Mouse (Mus musculus): ENCODE data around the gene Dnajb2. TPM values are rescaled to one million over a fixed set of nuclear protein-coding genes. Genes with fewer than 3 reads are reported as not detected.

Dnajb2 gene
- polyA plus RNA-seq, 1 experiment = 21.3 TPM

DNA sequence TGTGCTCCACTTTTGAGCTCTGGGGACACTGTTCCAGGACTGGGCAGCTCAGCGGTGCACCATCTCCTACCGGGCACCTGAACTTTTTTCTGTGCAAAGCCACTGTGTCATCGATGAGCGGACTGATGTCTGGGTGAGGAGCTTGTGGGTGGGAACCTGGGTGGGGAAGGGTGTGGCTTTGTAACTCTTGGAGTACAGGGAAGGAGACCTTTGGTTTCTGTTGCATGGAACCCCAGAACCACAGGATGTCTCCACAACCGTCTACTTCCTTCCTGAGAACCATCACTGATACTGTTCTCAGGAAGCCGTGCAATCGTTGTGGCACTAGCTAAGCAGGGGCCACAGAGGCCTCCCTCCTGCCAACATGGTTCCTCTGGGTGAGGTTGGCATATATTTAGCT, 23.1 kb upstream of the Dnajb2 start:
- TF ChIP-seq POLR2A (IDR thresholded peaks at IDR 0.05; ENCODE audit: low read depth, low read length) (no peak), CTCF (IDR thresholded peaks at IDR 0.05; ENCODE audit: extremely low read depth, insufficient read length, insufficient replicate concordance, low read depth, low read length) (no peak)
- peaks cover 41% of the 10 kb centered on the region for H3K4me1 ChIP-seq (ENCODE audit: control insufficient read depth, insufficient read depth, insufficient read length, low read length)
- H3K27ac ChIP-seq (ENCODE audit: insufficient read depth, low read depth, low read length) = peak overlapping the region; percentile 96
- H3K4me3 ChIP-seq (ENCODE audit: low read depth, low read length) = peak overlapping the region; percentile 27
- 24% methylated on average over 7 of the region's 7 CpGs for WGBS
- H3K27me3 ChIP-seq (ENCODE audit: control insufficient read depth, insufficient read depth, low read length) = no peaks in the 10 kb centered on the region
- H3K36me3 ChIP-seq (ENCODE audit: control insufficient read depth, insufficient read depth, low read length) = peaks cover 42% of the 10 kb centered on the region

DNA sequence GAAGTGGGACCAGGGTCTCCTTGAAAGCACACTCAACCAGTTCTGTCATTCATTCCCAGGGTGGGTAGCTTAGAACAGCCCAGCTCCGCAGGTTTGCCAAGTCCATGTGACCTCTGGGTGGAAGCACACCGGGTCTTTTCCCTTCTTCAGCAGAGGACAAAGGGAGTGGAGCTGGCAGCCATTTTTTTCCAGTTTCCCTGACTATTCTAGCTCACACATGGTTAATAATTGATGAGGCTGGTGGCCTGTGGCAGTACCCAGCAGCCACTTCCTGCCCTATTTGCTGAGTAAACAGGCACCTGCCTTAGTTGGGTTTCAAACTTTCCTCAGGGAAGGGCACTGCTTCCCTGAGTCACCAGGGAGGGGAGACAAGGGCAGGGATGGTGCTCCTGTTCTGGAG, 21.8 kb upstream of the Dnajb2 start:
- Histone ChIP-seq H3K4me3 (ENCODE audit: low read depth, low read length) (no peak overlapping the region), H3K36me3 (ENCODE audit: control insufficient read depth, insufficient read depth, low read length) (peaks cover 42% of the 10 kb centered on the region), H3K27me3 (ENCODE audit: control insufficient read depth, insufficient read depth, low read length) (no peaks in the 10 kb centered on the region), H3K27ac (ENCODE audit: insufficient read depth, low read depth, low read length) (peak overlapping the region; percentile 96), H3K4me1 (ENCODE audit: control insufficient read depth, insufficient read depth, insufficient read length, low read length) (peaks cover 39% of the 10 kb centered on the region)
- TF ChIP-seq CTCF (IDR thresholded peaks at IDR 0.05; ENCODE audit: extremely low read depth, insufficient read length, insufficient replicate concordance, low read depth, low read length) = no peak; the same call in 1 of the 2 replicates
- TF ChIP-seq POLR2A (IDR thresholded peaks at IDR 0.05; ENCODE audit: low read depth, low read length) = no peak
- 25% methylated on average over 2 of the region's 2 CpGs for WGBS

DNA sequence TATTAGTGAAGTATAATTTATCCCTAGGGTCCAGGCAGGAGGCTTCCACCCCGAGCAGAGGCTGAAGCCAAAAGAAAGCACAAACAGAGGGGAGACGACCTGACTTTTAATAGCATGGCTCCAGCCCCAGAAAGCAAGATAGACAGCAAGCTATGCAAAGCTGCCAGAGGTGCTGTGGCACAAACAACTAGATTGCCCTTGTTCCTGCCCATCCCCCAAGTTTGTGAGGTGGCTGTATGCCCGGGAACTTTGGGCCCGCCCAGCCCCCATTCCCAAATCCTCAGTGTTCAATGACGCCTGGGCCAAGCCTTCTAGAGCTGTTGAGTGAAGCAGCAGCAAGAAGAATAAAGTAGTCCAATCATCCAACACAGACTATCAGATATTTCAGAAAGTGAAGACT, 21.3 kb upstream of the Dnajb2 start:
- TF ChIP-seq POLR2A (IDR thresholded peaks at IDR 0.05; ENCODE audit: low read depth, low read length) = no peak
- TF ChIP-seq CTCF (IDR thresholded peaks at IDR 0.05; ENCODE audit: extremely low read depth, insufficient read length, insufficient replicate concordance, low read depth, low read length) = no peak
- Histone ChIP-seq H3K27ac (ENCODE audit: insufficient read depth, low read depth, low read length) (peak overlapping the region; percentile 93), H3K36me3 (ENCODE audit: control insufficient read depth, insufficient read depth, low read length) (peaks cover 42% of the 10 kb centered on the region), H3K4me1 (ENCODE audit: control insufficient read depth, insufficient read depth, insufficient read length, low read length) (peaks cover 43% of the 10 kb centered on the region), H3K27me3 (ENCODE audit: control insufficient read depth, insufficient read depth, low read length) (no peaks in the 10 kb centered on the region), H3K4me3 (ENCODE audit: low read depth, low read length) (peak overlapping the region; percentile 9)
- WGBS = 26% methylated on average over 5 of the region's 5 CpGs

DNA sequence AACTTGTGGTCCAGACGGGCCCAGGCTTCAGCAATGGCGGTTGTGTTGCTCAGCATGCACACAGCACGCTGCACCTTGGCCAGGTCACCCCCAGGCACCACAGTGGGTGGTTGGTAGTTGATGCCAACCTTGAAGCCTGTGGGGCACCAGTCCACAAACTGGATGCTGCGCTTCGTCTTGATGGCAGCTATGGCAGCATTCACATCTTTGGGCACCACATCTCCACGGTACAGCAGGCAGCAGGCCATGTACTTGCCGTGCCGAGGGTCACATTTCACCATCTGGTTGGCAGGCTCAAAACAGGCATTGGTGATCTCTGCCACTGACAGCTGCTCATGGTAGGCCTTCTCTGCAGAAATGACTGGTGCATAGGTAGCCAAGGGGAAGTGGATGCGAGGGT, 20.4 kb upstream of the Dnajb2 start:
- TF ChIP-seq POLR2A (IDR thresholded peaks at IDR 0.05; ENCODE audit: low read depth, low read length) = no peak
- peaks cover 40% of the 10 kb centered on the region for H3K4me1 ChIP-seq (ENCODE audit: control insufficient read depth, insufficient read depth, insufficient read length, low read length)
- 85% methylated on average over 9 of the region's 9 CpGs for WGBS

DNA sequence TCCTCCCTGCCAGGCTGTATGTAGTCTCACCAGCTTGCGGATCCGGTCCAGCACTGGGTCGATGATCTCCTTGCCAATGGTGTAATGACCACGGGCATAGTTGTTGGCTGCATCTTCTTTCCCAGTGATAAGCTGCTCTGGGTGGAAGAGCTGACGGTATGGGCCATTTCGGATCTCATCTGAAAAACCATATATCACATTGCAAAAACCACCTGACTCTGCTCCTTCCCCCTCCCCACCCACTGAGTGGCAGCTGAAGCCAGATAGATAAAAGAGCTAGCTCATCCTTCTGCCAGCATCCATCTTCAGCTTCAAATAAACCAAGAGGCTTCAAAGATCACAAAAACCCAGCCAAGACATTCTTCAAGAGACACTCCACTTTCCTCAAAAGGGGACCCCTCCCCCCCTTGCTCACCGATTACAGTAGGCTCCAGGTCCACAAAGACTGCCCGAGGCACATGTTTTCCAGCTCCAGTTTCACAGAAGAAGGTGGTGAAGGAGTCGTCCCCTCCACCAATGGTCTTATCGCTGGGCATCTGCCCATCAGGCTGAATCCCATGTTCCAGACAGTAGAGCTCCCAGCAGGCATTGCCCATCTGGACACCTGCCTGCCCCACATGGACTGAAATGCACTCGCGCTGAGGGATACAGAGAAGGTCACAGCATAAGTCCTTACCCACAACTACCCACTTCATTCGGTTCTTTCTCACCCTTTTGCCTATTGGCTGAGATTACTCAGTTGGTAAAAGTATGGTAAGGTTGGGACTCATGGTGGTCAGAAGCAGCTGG, 19.2 kb upstream of the Dnajb2 start:
- Histone ChIP-seq H3K36me3 (ENCODE audit: control insufficient read depth, insufficient read depth, low read length) (peaks cover 39% of the 10 kb centered on the region), H3K27ac (ENCODE audit: insufficient read depth, low read depth, low read length) (no peak overlapping the region), H3K27me3 (ENCODE audit: control insufficient read depth, insufficient read depth, low read length) (no peaks in the 10 kb centered on the region), H3K4me3 (ENCODE audit: low read depth, low read length) (peak overlapping the region; percentile 12), H3K4me1 (ENCODE audit: control insufficient read depth, insufficient read depth, insufficient read length, low read length) (peaks cover 36% of the 10 kb centered on the region)
- 65% methylated on average over 13 of the region's 13 CpGs for WGBS
- no peak for TF ChIP-seq POLR2A (IDR thresholded peaks at IDR 0.05; ENCODE audit: low read depth, low read length)
- TF ChIP-seq CTCF (IDR thresholded peaks at IDR 0.05; ENCODE audit: extremely low read depth, insufficient read length, insufficient replicate concordance, low read depth, low read length) = no peak

More for the DNA sequence above, 20.4 kb upstream of the Dnajb2 start:
- Histone ChIP-seq H3K4me3 (ENCODE audit: low read depth, low read length) (no peak overlapping the region), H3K27me3 (ENCODE audit: control insufficient read depth, insufficient read depth, low read length) (no peaks in the 10 kb centered on the region), H3K36me3 (ENCODE audit: control insufficient read depth, insufficient read depth, low read length) (peaks cover 42% of the 10 kb centered on the region), H3K27ac (ENCODE audit: insufficient read depth, low read depth, low read length) (peak overlapping the region; percentile 93; the same call in 1 of the 2 replicates)

DNA sequence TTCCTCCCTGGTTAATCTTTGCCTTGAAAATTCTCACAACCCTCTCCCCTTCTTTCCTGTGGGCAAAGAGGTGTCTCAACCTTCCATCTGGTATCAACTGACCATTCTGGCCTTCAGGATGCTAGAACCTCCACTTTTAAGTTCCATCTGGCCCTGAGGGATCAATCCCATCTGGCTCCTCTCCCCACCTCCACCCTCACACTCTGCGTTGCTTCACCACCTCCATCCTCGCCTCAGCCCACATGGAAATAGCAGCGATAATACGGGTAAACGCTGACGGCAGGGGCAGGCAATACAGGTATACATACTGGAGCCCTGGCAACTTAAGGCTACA, 18.3 kb upstream of the Dnajb2 start:
- Histone ChIP-seq H3K27me3 (ENCODE audit: control insufficient read depth, insufficient read depth, low read length) (no peaks in the 10 kb centered on the region), H3K36me3 (ENCODE audit: control insufficient read depth, insufficient read depth, low read length) (peaks cover 32% of the 10 kb centered on the region), H3K4me1 (ENCODE audit: control insufficient read depth, insufficient read depth, insufficient read length, low read length) (peaks cover 29% of the 10 kb centered on the region), H3K27ac (ENCODE audit: insufficient read depth, low read depth, low read length) (peak overlapping the region; percentile 69), H3K4me3 (ENCODE audit: low read depth, low read length) (peak overlapping the region; percentile 85)
- 2% methylated on average over 6 of the region's 6 CpGs for WGBS
- no peak for TF ChIP-seq POLR2A (IDR thresholded peaks at IDR 0.05; ENCODE audit: low read depth, low read length)
- no peak for TF ChIP-seq CTCF (IDR thresholded peaks at IDR 0.05; ENCODE audit: extremely low read depth, insufficient read length, insufficient replicate concordance, low read depth, low read length)

DNA sequence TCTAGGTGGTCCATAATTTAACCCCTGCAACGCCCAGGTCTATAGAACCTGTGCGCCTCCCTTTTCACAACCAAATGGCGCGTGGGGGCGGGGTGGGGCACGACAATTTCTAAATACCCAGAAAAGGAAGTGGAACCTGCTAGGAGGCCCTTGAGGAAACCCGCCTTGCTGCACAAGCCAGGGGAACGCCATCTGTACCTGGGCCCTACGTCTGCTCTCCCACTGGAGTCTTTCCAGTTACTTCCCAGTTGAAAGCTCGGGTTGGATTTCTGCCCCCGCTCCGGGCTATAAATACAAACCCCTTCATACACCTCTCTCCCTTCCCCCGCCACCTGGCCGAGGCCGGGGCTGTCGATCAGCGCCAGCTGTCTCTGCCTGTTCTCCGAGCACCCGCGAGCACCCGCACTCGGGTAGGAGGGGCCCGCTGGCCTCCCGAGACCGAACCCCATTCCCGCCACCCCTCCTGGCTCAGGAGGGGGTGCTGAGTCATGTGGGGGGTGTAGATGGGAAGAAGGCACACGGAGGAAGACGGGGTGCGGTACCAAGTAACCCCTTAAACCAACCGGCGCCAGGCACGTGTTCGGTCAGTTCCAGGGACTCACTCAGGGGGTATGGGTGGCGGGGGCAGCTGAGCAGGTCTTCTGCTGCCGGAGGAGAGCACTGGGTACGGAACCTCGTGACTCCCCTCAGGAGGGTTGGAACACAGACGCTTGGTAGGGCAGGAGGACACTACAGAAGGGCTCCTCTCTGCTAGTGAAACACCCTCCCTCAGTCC, 17.8 kb upstream of the Dnajb2 start:
- WGBS = 2% methylated on average over 38 of the region's 38 CpGs
- Histone ChIP-seq H3K27ac (ENCODE audit: insufficient read depth, low read depth, low read length) (peak overlapping the region; percentile 69), H3K4me3 (ENCODE audit: low read depth, low read length) (peak overlapping the region; percentile 85), H3K27me3 (ENCODE audit: control insufficient read depth, insufficient read depth, low read length) (no peaks in the 10 kb centered on the region), H3K36me3 (ENCODE audit: control insufficient read depth, insufficient read depth, low read length) (peaks cover 31% of the 10 kb centered on the region), H3K4me1 (ENCODE audit: control insufficient read depth, insufficient read depth, insufficient read length, low read length) (peaks cover 26% of the 10 kb centered on the region)
- TF ChIP-seq POLR2A (IDR thresholded peaks at IDR 0.05; ENCODE audit: low read depth, low read length) (0 out of 2 replicates have a peak, but pooled peaks have one; percentile 19), CTCF (IDR thresholded peaks at IDR 0.05; ENCODE audit: extremely low read depth, insufficient read length, insufficient replicate concordance, low read depth, low read length) (no peak)
